Mouse (Mus musculus) embryonic facial prominence, embryonic 14.5 days (tissue): ENCODE measurements at regions not wholly inside any gene's neighbourhood (a gene's known extent, or its start where the extent isn't known, plus 50 kb on each side); places are given as distances from the start of the nearest gene placed in this dataset.

ENCODE experiments used
- ATAC-seq: fragments of 200-750 bp; cut with Nextera tagmentation; 2 replicates; pipeline ENCODE4 v1.8.0; 2017; ENCODE audit warnings: low read depth, moderate number of reproducible peaks, moderate TSS enrichment
- DNase-seq: peaks from one replicate; pipeline ENCODE4 v3.0.0-alpha.2; 2015; ENCODE audit warnings: low spot score
- H3K27ac ChIP-seq: fragments of 300-500 bp; sonication (generic); replicated peaks from 2 replicates; pipeline ENCODE4 v1.5.1; 2014; ENCODE audit warnings: low read depth, mild to moderate bottlenecking, low read length, moderate library complexity
- H3K27me3 ChIP-seq: fragments of 300-500 bp; sonication (generic); replicated peaks from 2 replicates; pipeline ENCODE4 v1.6.1; 2014; ENCODE audit warnings: low read length; ENCODE audit not compliant: control insufficient read depth, insufficient read depth
- H3K36me3 ChIP-seq: fragments of 300-500 bp; sonication (generic); 2 replicates; pipeline ENCODE4 v1.6.1; 2014; ENCODE audit warnings: low read length, mixed read lengths; ENCODE audit not compliant: control insufficient read depth, insufficient read depth
- H3K4me1 ChIP-seq: fragments of 300-500 bp; sonication (generic); 2 replicates; pipeline ENCODE4 v1.6.1; 2014; ENCODE audit warnings: antibody characterized with exemption, low read length; ENCODE audit not compliant: control insufficient read depth, insufficient read depth
- H3K4me2 ChIP-seq: fragments of 300-500 bp; sonication (generic); 2 replicates; pipeline ENCODE4 v1.6.1; 2014; ENCODE audit warnings: low read depth, mild to moderate bottlenecking, low read length, moderate library complexity, mixed read lengths
- H3K4me3 ChIP-seq: fragments of 300-500 bp; sonication (generic); 2 replicates; pipeline ENCODE4 v1.5.1; 2014; ENCODE audit warnings: low read depth, mild to moderate bottlenecking, low read length
- H3K9ac ChIP-seq: fragments of 300-500 bp; sonication (generic); 2 replicates; pipeline ENCODE4 v1.6.1; 2014; ENCODE audit warnings: low read depth, mild to moderate bottlenecking, low read length, moderate library complexity, mixed read lengths
- H3K9me3 ChIP-seq: fragments of 300-500 bp; sonication (generic); 2 replicates; pipeline ENCODE4 v1.6.1; 2016; ENCODE audit warnings: low read length; ENCODE audit not compliant: control insufficient read depth
- WGBS: fragments of 180-500 bp; shearing (Covaris S2); extraction: QIAGEN DNeasy Blood & Tissue Kit; methylation state at CpG from one replicate; pipeline ENCODE4 v1.1.7; 2014; 5-methylcytosine and 5-hydroxymethylcytosine counted together

DNA sequence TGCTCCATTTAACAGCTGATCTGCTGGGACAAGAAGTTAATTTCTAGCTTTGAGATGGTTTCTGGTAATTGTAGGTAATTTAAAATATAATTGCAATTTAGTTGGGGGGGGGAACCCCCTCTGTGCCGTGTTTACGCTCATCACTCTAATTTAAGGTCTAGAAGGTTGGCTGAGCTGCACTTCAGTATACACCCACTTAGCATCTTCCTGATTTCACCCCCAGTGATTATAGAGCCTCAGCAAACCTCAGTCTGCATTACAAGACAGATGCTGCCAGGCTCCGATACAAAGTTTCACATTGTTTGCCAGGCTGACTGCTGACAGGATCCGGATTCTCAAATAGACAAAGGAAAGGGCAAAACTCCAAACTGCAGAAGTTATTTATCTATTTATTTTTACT, 71.5 kb upstream of the Bmp4 start:
- no peak overlapping the region for H3K27ac ChIP-seq
- H3K27me3 ChIP-seq = no peaks in the 10 kb centered on the region
- no peak overlapping the region for H3K4me2 ChIP-seq
- no peaks in the 10 kb centered on the region for H3K36me3 ChIP-seq
- H3K9ac ChIP-seq = no peak overlapping the region
- DNase-seq (peak; percentile 13), ATAC-seq (peak; percentile 65; the same call in 1 of the 2 replicates)
- no peaks in the 10 kb centered on the region for H3K9me3 ChIP-seq
- WGBS = 59% methylated on average over 4 of the region's 4 CpGs
- no peak overlapping the region for H3K4me3 ChIP-seq
- H3K4me1 ChIP-seq = no peaks in the 10 kb centered on the region

DNA sequence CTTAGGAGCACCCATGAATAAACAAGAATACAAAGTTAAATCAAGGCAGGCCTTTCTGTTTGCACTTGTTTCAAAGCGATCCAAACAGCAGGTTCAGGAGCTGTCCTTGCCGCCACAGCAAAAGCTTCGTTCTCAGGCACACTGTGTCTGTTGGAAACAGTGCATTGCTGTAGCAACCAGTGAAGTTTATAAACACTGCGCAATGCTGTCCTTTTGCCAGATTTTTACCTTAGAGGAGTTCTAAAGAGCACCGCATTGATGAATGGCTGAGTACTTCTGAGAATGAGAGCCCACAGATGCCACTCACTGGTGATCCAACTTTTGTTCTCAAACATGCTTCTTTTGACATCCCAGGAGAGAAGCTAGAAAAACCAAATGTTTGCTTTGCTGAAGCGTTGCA, 64.0 kb upstream of the Bmp4 start:
- no peaks in the 10 kb centered on the region for H3K27me3 ChIP-seq
- H3K4me2 ChIP-seq = no peak overlapping the region
- H3K4me3 ChIP-seq = no peak overlapping the region
- DNase-seq (no peak), ATAC-seq (no peak)
- no peak overlapping the region for H3K27ac ChIP-seq
- 66% methylated on average over 6 of the region's 6 CpGs for WGBS
- H3K9ac ChIP-seq = no peak overlapping the region
- no peaks in the 10 kb centered on the region for H3K36me3 ChIP-seq
- H3K4me1 ChIP-seq = no peaks in the 10 kb centered on the region
- no peaks in the 10 kb centered on the region for H3K9me3 ChIP-seq

DNA sequence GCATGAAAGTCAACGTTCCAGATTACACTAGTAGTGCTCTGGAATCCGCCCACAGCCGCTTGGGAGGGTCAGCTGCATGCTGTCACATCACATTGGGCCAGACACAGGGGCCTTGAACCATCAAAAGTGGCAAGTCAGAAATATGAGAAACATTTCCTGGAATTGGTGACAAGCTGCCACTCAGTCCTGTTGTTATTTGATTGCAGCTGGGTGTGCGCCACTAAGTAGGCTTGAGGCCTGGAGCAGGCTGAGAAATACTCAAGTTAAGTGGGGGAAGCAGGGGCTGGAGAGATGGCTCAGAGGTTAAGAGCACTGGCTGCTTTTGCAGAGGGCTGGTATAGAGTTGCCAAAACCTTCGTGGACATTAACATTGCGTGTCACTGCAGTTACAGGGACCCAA, 51.2 kb upstream of the Bmp4 start:
- ATAC-seq = no peak

More for the DNA sequence above, 51.2 kb upstream of the Bmp4 start:
- Histone ChIP-seq H3K9me3 (no peaks in the 10 kb centered on the region), H3K9ac (no peak overlapping the region), H3K27me3 (no peaks in the 10 kb centered on the region), H3K36me3 (no peaks in the 10 kb centered on the region), H3K4me3 (no peak overlapping the region), H3K4me1 (peaks cover 8% of the 10 kb centered on the region), H3K27ac (no peak overlapping the region), H3K4me2 (no peak overlapping the region)
- DNase-seq = no peak
- 90% methylated on average over 6 of the region's 6 CpGs for WGBS
